ENCODE assay signal across 12 mouse cellular contexts in genomic region chr13:107541635-107541955, GRCm38 (mm10).
DNase-seq lines count a peak whose midpoint lies in the region; ATAC-seq and TF ChIP-seq lines count a peak whose summit lies in the region.
"Had no signal": no experiment of that assay in that cellular context is flagged by ENCODE, and none has a peak within 500 bp of the region (broad histone marks: within the 10 kb centered on the region; RNA-seq: fewer than 3 reads in every experiment).

No protein-coding gene starts in this region.

- H3K9ac ChIP-seq in limb, embryonic 11.5 days (ENCODE audit: low read length), result no peak overlapping the region
- no peak overlapping the region for H3K9ac ChIP-seq in embryonic facial prominence, embryonic 14.5 days (ENCODE audit: low read depth, low read length)
- peak overlapping the region; percentile 21; the same call in 1 of the 2 replicates for H3K9ac ChIP-seq in hindbrain, embryonic 16.5 days (ENCODE audit: low read depth, low read length)
- peak overlapping the region; percentile 62 for H3K9ac ChIP-seq in neural tube, embryonic 13.5 days
- no peak overlapping the region for H3K9ac ChIP-seq in kidney, embryonic 14.5 days (ENCODE audit: low read depth, low read length)
- no peak overlapping the region for H3K9ac ChIP-seq in stomach, postnatal 0 days (ENCODE audit: low read length)
- H3K9ac ChIP-seq: embryonic facial prominence, embryonic 15.5 days had no signal

- H3K36me3 ChIP-seq in limb, embryonic 11.5 days (ENCODE audit: control insufficient read depth, insufficient read depth, low read length), result no peaks in the 10 kb centered on the region
- no peaks in the 10 kb centered on the region for H3K36me3 ChIP-seq in limb, embryonic 10.5 days
- no peaks in the 10 kb centered on the region for H3K36me3 ChIP-seq in embryonic facial prominence, embryonic 14.5 days (ENCODE audit: control insufficient read depth, insufficient read depth, low read length)
- H3K36me3 ChIP-seq in hindbrain, embryonic 16.5 days (ENCODE audit: control insufficient read depth, insufficient read depth, low read length), result no peaks in the 10 kb centered on the region
- H3K36me3 ChIP-seq in neural tube, embryonic 13.5 days, result no peaks in the 10 kb centered on the region
- no peaks in the 10 kb centered on the region for H3K36me3 ChIP-seq in kidney, embryonic 14.5 days (ENCODE audit: control insufficient read depth, insufficient read depth, low read length)
- no peaks in the 10 kb centered on the region for H3K36me3 ChIP-seq in stomach, postnatal 0 days (ENCODE audit: control insufficient read depth, insufficient read depth, low read length)
- H3K36me3 ChIP-seq: embryonic facial prominence, embryonic 15.5 days had no signal

- no peak for TF ChIP-seq CTCF in stomach, postnatal 0 days (IDR thresholded peaks at IDR 0.05; ENCODE audit: low read depth)

- WGBS in limb, embryonic 11.5 days, result 75% methylated on average over 2 of the region's 2 CpGs
- 64% methylated on average over 2 of the region's 2 CpGs for WGBS in limb, embryonic 10.5 days
- whole genome bisulfite sequencing in embryonic facial prominence, embryonic 14.5 days, result 32% methylated on average over 2 of the region's 2 CpGs
- WGBS in hindbrain, embryonic 16.5 days, result 12% methylated on average over 2 of the region's 2 CpGs
- 11% methylated on average over 2 of the region's 2 CpGs for WGBS in neural tube, embryonic 13.5 days
- WGBS in kidney, embryonic 14.5 days, result 55% methylated on average over 2 of the region's 2 CpGs
- WGBS in stomach, postnatal 0 days, result 43% methylated on average over 2 of the region's 2 CpGs

- no peak overlapping the region for H3K4me3 ChIP-seq in limb, embryonic 11.5 days (ENCODE audit: low read depth, low read length)
- H3K4me3 ChIP-seq in limb, embryonic 10.5 days, result no peak overlapping the region
- H3K4me3 ChIP-seq in embryonic facial prominence, embryonic 14.5 days (ENCODE audit: low read depth, low read length), result no peak overlapping the region
- no peak overlapping the region for H3K4me3 ChIP-seq in hindbrain, embryonic 16.5 days (ENCODE audit: low read length)
- H3K4me3 ChIP-seq in neural tube, embryonic 13.5 days, result no peak overlapping the region
- no peak overlapping the region for H3K4me3 ChIP-seq in kidney, embryonic 14.5 days (ENCODE audit: low read length)
- no peak overlapping the region for H3K4me3 ChIP-seq in stomach, postnatal 0 days (ENCODE audit: low read depth, low read length)
- H3K4me3 ChIP-seq: embryonic facial prominence, embryonic 15.5 days had no signal

- TF ChIP-seq EP300 in stomach, postnatal 0 days (optimal IDR thresholded peaks at IDR 0.05), result no peak

- H3K27ac ChIP-seq in limb, embryonic 11.5 days (replicated peaks; ENCODE audit: low read depth, low read length), result no peak overlapping the region
- no peak overlapping the region for H3K27ac ChIP-seq in limb, embryonic 10.5 days
- no peak overlapping the region for H3K27ac ChIP-seq in embryonic facial prominence, embryonic 14.5 days (replicated peaks; ENCODE audit: low read depth, low read length)
- peak overlapping the region; percentile 87 for H3K27ac ChIP-seq in hindbrain, embryonic 16.5 days (ENCODE audit: low read depth, low read length)
- peak overlapping the region; percentile 98 for H3K27ac ChIP-seq in neural tube, embryonic 13.5 days (replicated peaks)
- no peak overlapping the region for H3K27ac ChIP-seq in kidney, embryonic 14.5 days (ENCODE audit: low read depth, low read length)
- H3K27ac ChIP-seq in stomach, postnatal 0 days (replicated peaks), result no peak overlapping the region
- H3K27ac ChIP-seq: embryonic facial prominence, embryonic 15.5 days had no signal

- H3K27me3 ChIP-seq in limb, embryonic 11.5 days (ENCODE audit: control insufficient read depth, insufficient read depth, low read length), result no peaks in the 10 kb centered on the region
- H3K27me3 ChIP-seq in limb, embryonic 10.5 days (ENCODE audit: low read depth, poor library complexity, severe bottlenecking), result no peaks in the 10 kb centered on the region
- H3K27me3 ChIP-seq in embryonic facial prominence, embryonic 14.5 days (replicated peaks; ENCODE audit: control insufficient read depth, insufficient read depth, low read length), result no peaks in the 10 kb centered on the region
- no peaks in the 10 kb centered on the region for H3K27me3 ChIP-seq in hindbrain, embryonic 16.5 days (replicated peaks; ENCODE audit: control insufficient read depth, insufficient read depth, low read length)
- H3K27me3 ChIP-seq in neural tube, embryonic 13.5 days, result no peaks in the 10 kb centered on the region
- H3K27me3 ChIP-seq in kidney, embryonic 14.5 days (ENCODE audit: control insufficient read depth, insufficient read depth, low read length), result no peaks in the 10 kb centered on the region
- no peaks in the 10 kb centered on the region for H3K27me3 ChIP-seq in stomach, postnatal 0 days (ENCODE audit: control insufficient read depth, insufficient read depth, low read length)
- H3K27me3 ChIP-seq: embryonic facial prominence, embryonic 15.5 days had no signal

- no peaks in the 10 kb centered on the region for H3K4me1 ChIP-seq in limb, embryonic 11.5 days (ENCODE audit: control insufficient read depth, insufficient read depth, low read length)
- H3K4me1 ChIP-seq in limb, embryonic 10.5 days, result peaks cover 16% of the 10 kb centered on the region
- H3K4me1 ChIP-seq in embryonic facial prominence, embryonic 14.5 days (ENCODE audit: control insufficient read depth, insufficient read depth, low read length), result no peaks in the 10 kb centered on the region
- peaks cover 35% of the 10 kb centered on the region for H3K4me1 ChIP-seq in hindbrain, embryonic 16.5 days (ENCODE audit: control insufficient read depth, insufficient read depth, low read depth, low read length)
- H3K4me1 ChIP-seq in neural tube, embryonic 13.5 days (replicated peaks), result peaks cover 57% of the 10 kb centered on the region
- no peaks in the 10 kb centered on the region for H3K4me1 ChIP-seq in kidney, embryonic 14.5 days (ENCODE audit: control insufficient read depth, insufficient read depth, low read length)
- no peaks in the 10 kb centered on the region for H3K4me1 ChIP-seq in stomach, postnatal 0 days (replicated peaks; ENCODE audit: control insufficient read depth, insufficient read depth)
- H3K4me1 ChIP-seq: embryonic facial prominence, embryonic 15.5 days had no signal

- peak; percentile 14 for DNase-seq in limb, embryonic 11.5 days (ENCODE audit: low spot score)
- DNase-seq in limb, embryonic 10.5 days (ENCODE audit: low spot score), result no peak
- peak; percentile 28 for DNase-seq in embryonic facial prominence, embryonic 14.5 days (ENCODE audit: low spot score)
- no peak for DNase-seq in stomach, postnatal 0 days (ENCODE audit: low spot score)
- DNase-seq in heart, postnatal 4 days, result no peak
- DNase-seq: lung, postnatal 36 days; thymus, postnatal 14 days had no signal

- no peak overlapping the region for H3K4me2 ChIP-seq in limb, embryonic 11.5 days (ENCODE audit: low read depth, severe bottlenecking)
- H3K4me2 ChIP-seq in embryonic facial prominence, embryonic 14.5 days (ENCODE audit: low read depth, low read length), result no peak overlapping the region
- H3K4me2 ChIP-seq in hindbrain, embryonic 16.5 days (ENCODE audit: low read length), result peak overlapping the region; percentile 10; the same call in 1 of the 2 replicates
- H3K4me2 ChIP-seq in neural tube, embryonic 13.5 days, result peak overlapping the region; percentile 33
- H3K4me2 ChIP-seq in kidney, embryonic 14.5 days (replicated peaks; ENCODE audit: low read depth, low read length), result no peak overlapping the region
- no peak overlapping the region for H3K4me2 ChIP-seq in stomach, postnatal 0 days (replicated peaks; ENCODE audit: low read depth)
- H3K4me2 ChIP-seq: embryonic facial prominence, embryonic 15.5 days had no signal

- ATAC-seq in limb, embryonic 11.5 days (ENCODE audit: insufficient number of reproducible peaks, low FRiP score, low TSS enrichment, low read depth), result no peak
- ATAC-seq in embryonic facial prominence, embryonic 14.5 days (ENCODE audit: low read depth), result peak; percentile 22; the same call in 1 of the 2 replicates
- peak; percentile 66 for ATAC-seq in hindbrain, embryonic 16.5 days
- peak; percentile 72 for ATAC-seq in neural tube, embryonic 13.5 days (ENCODE audit: low read depth)
- no peak for ATAC-seq in kidney, embryonic 14.5 days (ENCODE audit: low FRiP score, low TSS enrichment)
- ATAC-seq in stomach, postnatal 0 days (ENCODE audit: low FRiP score, low TSS enrichment), result no peak
- ATAC-seq: inflammation-experienced regulatory T-cells, adult 6 months had no signal

- no peaks in the 10 kb centered on the region for H3K9me3 ChIP-seq in limb, embryonic 11.5 days (ENCODE audit: control insufficient read depth, low read length)
- H3K9me3 ChIP-seq in limb, embryonic 10.5 days (replicated peaks), result no peaks in the 10 kb centered on the region
- peaks cover 3% of the 10 kb centered on the region; the same call in 1 of the 2 replicates for H3K9me3 ChIP-seq in embryonic facial prominence, embryonic 14.5 days (ENCODE audit: control insufficient read depth, low read length)
- H3K9me3 ChIP-seq in hindbrain, embryonic 16.5 days (ENCODE audit: control insufficient read depth, low read length), result no peaks in the 10 kb centered on the region
- peaks cover 4% of the 10 kb centered on the region; the same call in 1 of the 2 replicates for H3K9me3 ChIP-seq in neural tube, embryonic 13.5 days
- H3K9me3 ChIP-seq in kidney, embryonic 14.5 days (ENCODE audit: control insufficient read depth, low read length), result no peaks in the 10 kb centered on the region
- H3K9me3 ChIP-seq in stomach, postnatal 0 days (ENCODE audit: control insufficient read depth, low read length), result no peaks in the 10 kb centered on the region
- H3K9me3 ChIP-seq: embryonic facial prominence, embryonic 15.5 days had no signal

Comparison
In these comparisons a context has a peak if more than half of its experiments do, and no peak if none do; other contexts are left out.
1. DNase-seq: peak in limb, embryonic 11.5 days (single experiment) and embryonic facial prominence, embryonic 14.5 days (single experiment); none in limb, embryonic 10.5 days (single experiment), stomach, postnatal 0 days (single experiment) and heart, postnatal 4 days (single experiment).
2. ATAC-seq: peak in embryonic facial prominence, embryonic 14.5 days (single experiment), hindbrain, embryonic 16.5 days (single experiment) and neural tube, embryonic 13.5 days (single experiment); none in limb, embryonic 11.5 days (single experiment), kidney, embryonic 14.5 days (single experiment) and stomach, postnatal 0 days (single experiment).
3. H3K27ac ChIP-seq: peak in hindbrain, embryonic 16.5 days (single experiment) and neural tube, embryonic 13.5 days (single experiment); none in limb, embryonic 11.5 days (single experiment), limb, embryonic 10.5 days (single experiment), embryonic facial prominence, embryonic 14.5 days (single experiment), kidney, embryonic 14.5 days (single experiment) and stomach, postnatal 0 days (single experiment).
4. H3K4me2 ChIP-seq: peak in hindbrain, embryonic 16.5 days (single experiment) and neural tube, embryonic 13.5 days (single experiment); none in limb, embryonic 11.5 days (single experiment), embryonic facial prominence, embryonic 14.5 days (single experiment), kidney, embryonic 14.5 days (single experiment) and stomach, postnatal 0 days (single experiment).
5. H3K9ac ChIP-seq: peak in hindbrain, embryonic 16.5 days (single experiment) and neural tube, embryonic 13.5 days (single experiment); none in limb, embryonic 11.5 days (single experiment), embryonic facial prominence, embryonic 14.5 days (single experiment), kidney, embryonic 14.5 days (single experiment) and stomach, postnatal 0 days (single experiment).